Mouse (Mus musculus): ENCODE data around the gene U2af2. TPM values are rescaled to one million over a fixed set of nuclear protein-coding genes. Genes with fewer than 3 reads are reported as not detected.

The U2af2 gene
- polyA plus RNA-seq, 1 experiment from 2014 or later, result 49.2 TPM

DNA sequence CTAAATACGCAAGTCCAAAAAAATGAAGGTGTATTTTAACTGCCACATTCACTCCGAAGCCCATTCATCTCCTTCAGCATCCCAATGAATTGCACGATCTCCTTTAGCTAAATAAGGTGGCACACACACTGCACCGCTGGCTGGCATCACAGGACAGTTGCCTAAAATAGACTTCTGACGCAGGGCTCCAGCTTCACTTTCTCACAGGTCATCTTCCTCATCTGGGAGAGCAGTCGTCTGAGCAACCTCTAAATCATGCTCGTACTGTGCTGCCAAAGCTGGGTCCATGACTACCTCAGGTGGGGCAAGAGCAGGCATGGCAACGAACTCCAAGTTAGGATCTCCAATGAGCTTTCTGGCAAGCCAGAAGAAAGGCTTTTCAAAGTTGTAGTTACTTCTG is 63.1 kb downstream of the U2af2 start:
- ATAC-seq (ENCODE audit: low FRiP score, low TSS enrichment) (no peak), DNase-seq (ENCODE audit: low spot score) (no peak)
- H3K4me2 ChIP-seq (replicated peaks; ENCODE audit: low read depth), result no peak overlapping the region
- H3K9me3 ChIP-seq (ENCODE audit: control insufficient read depth, low read length), result no peaks in the 10 kb centered on the region
- no peak overlapping the region for H3K4me3 ChIP-seq (ENCODE audit: low read depth, low read length)
- H3K9ac ChIP-seq (ENCODE audit: low read length), result no peak overlapping the region
- H3K27me3 ChIP-seq (ENCODE audit: control insufficient read depth, insufficient read depth, low read length), result no peaks in the 10 kb centered on the region
- 80% methylated on average over 8 of the region's 8 CpGs for WGBS
- TF ChIP-seq EP300 (optimal IDR thresholded peaks at IDR 0.05), result no peak
- no peak for TF ChIP-seq CTCF (IDR thresholded peaks at IDR 0.05; ENCODE audit: low read depth)
- H3K27ac ChIP-seq (replicated peaks), result no peak overlapping the region
- H3K36me3 ChIP-seq (ENCODE audit: control insufficient read depth, insufficient read depth, low read length), result no peaks in the 10 kb centered on the region
- no peaks in the 10 kb centered on the region for H3K4me1 ChIP-seq (replicated peaks; ENCODE audit: control insufficient read depth, insufficient read depth)

DNA sequence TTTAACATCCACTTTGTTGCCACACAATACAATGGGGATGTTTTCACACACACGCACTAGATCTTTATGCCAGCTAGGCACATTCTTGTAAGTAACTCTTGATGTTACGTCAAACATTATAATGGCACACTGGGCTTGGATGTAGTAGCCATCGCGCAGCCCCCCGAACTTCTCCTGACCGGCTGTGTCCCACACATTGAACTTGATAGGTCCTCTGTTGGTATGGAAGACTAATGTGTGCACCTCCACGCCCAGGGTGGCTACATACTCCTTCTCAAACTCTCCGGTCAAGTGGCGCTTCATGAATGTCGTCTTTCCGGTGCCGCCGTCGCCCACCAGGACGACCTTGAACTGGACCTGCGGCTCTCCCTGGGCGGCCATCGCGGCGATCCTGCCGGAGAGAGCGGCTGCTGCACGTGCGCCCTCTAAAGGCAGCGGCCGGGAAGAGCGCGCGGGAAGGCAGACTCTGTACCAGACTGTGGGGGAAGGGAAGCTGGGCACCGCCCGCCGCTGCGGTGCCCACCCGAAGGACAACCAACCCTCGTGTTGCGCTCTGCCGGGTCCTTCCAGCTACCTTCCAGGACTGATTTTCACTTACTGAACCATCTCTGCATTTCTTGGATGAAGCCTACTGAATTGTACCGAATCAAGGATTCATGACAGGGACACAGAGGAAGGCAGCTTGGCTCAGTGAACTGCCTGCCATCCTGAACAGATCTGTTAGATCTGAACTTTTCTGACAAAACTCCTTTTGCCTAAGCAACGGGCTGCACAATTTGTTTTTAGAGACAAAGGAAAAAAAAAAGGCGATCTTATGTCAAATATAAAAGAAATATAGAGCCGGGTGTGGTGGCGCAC is 63.8 kb downstream of the U2af2 start, which contains the start of gene Rasl2-9:
Gene Rasl2-9 (minus strand): TSS at position 402 of the 858 bp plus-strand sequence.
- DNase-seq (ENCODE audit: low spot score) (peak; percentile 80), ATAC-seq (ENCODE audit: low FRiP score, low TSS enrichment) (peak; percentile 76; the same call in 1 of the 2 replicates)
- no peaks in the 10 kb centered on the region for H3K9me3 ChIP-seq (ENCODE audit: control insufficient read depth, low read length)
- 18% methylated on average over 42 of the region's 42 CpGs for WGBS
- H3K27ac ChIP-seq (replicated peaks), result no peak within 1 kb of the TSS
- peak; percentile 86 for TF ChIP-seq CTCF (IDR thresholded peaks at IDR 0.05; ENCODE audit: low read depth)
- no peak for TF ChIP-seq EP300 (optimal IDR thresholded peaks at IDR 0.05)
- no peak within 1 kb of the TSS for H3K9ac ChIP-seq (ENCODE audit: low read length)
- no peaks in the 10 kb centered on the region for H3K4me1 ChIP-seq (replicated peaks; ENCODE audit: control insufficient read depth, insufficient read depth)
- no peaks in the 10 kb centered on the region for H3K36me3 ChIP-seq (ENCODE audit: control insufficient read depth, insufficient read depth, low read length)
- no peaks in the 10 kb centered on the region for H3K27me3 ChIP-seq (ENCODE audit: control insufficient read depth, insufficient read depth, low read length)
- H3K4me2 ChIP-seq (replicated peaks; ENCODE audit: low read depth), result peak within 1 kb of the TSS; percentile 59
- H3K4me3 ChIP-seq (ENCODE audit: low read depth, low read length), result peak within 1 kb of the TSS; percentile 17

Small RNA genes lying within 50 kb of the gene (microRNA-seq; reads per million reads assigned to microRNA genes)
- gene Gm26217, result not detected

Other genes with a start within 250 kb of the U2af2 start
- gene Ube2s, start 249.6 kb upstream of the U2af2 start, polyA plus RNA-seq (2015; fragmentation: Nextera tagmentation; extraction: Ambion mirVana), result 95.5 and 111 TPM in 2 replicates
- 0.15 and 0.16 TPM in 2 replicates for gene Shisa7, start 217.4 kb upstream of the U2af2 start, polyA plus RNA-seq (2015; fragmentation: Nextera tagmentation; extraction: Ambion mirVana)
- gene Isoc2b, start 191.9 kb upstream of the U2af2 start, polyA plus RNA-seq (2015; fragmentation: Nextera tagmentation; extraction: Ambion mirVana), result 17.5 and 21.7 TPM in 2 replicates
- gene Isoc2a, start 185.0 kb upstream of the U2af2 start, polyA plus RNA-seq (2015; fragmentation: Nextera tagmentation; extraction: Ambion mirVana), result 0.56 and 0.67 TPM in 2 replicates
- gene Gm36210, start 155.6 kb upstream of the U2af2 start, polyA plus RNA-seq (2015; fragmentation: Nextera tagmentation; extraction: Ambion mirVana), result not detected in 2 replicates
- gene Zfp628, start 146.9 kb upstream of the U2af2 start, polyA plus RNA-seq (2015; fragmentation: Nextera tagmentation; extraction: Ambion mirVana), result 1.8 and 1.9 TPM in 2 replicates
- gene Nat14, start 140.1 kb upstream of the U2af2 start, polyA plus RNA-seq (2015; fragmentation: Nextera tagmentation; extraction: Ambion mirVana), result 2.3 and 2.5 TPM in 2 replicates
- 1.3 and 1.9 TPM in 2 replicates for gene Ssc5d, start 136.4 kb upstream of the U2af2 start, polyA plus RNA-seq (2015; fragmentation: Nextera tagmentation; extraction: Ambion mirVana)
- 0.15 TPM in 1 of 2 replicates, not detected in the other for gene Sbk2, start 97.7 kb upstream of the U2af2 start, polyA plus RNA-seq (2015; fragmentation: Nextera tagmentation; extraction: Ambion mirVana)
- 0.04 TPM in 1 of 2 replicates, not detected in the other for gene Sbk3, start 91.0 kb upstream of the U2af2 start, polyA plus RNA-seq (2015; fragmentation: Nextera tagmentation; extraction: Ambion mirVana)
- 10.9 and 15.0 TPM in 2 replicates for gene Zfp579, start 66.0 kb upstream of the U2af2 start, polyA plus RNA-seq (2015; fragmentation: Nextera tagmentation; extraction: Ambion mirVana)
- gene Zfp524, start 47.7 kb upstream of the U2af2 start, polyA plus RNA-seq (2015; fragmentation: Nextera tagmentation; extraction: Ambion mirVana), result 14.0 and 16.3 TPM in 2 replicates
- gene Fiz1, start 47.4 kb upstream of the U2af2 start, polyA plus RNA-seq (2015; fragmentation: Nextera tagmentation; extraction: Ambion mirVana), result 14.9 and 17.8 TPM in 2 replicates
- 3.3 and 3.7 TPM in 2 replicates for gene Gm44973, start 46.6 kb upstream of the U2af2 start, polyA plus RNA-seq (2015; fragmentation: Nextera tagmentation; extraction: Ambion mirVana)
- gene Zfp865, start 41.8 kb upstream of the U2af2 start, polyA plus RNA-seq (2015; fragmentation: Nextera tagmentation; extraction: Ambion mirVana), result 2.2 and 2.3 TPM in 2 replicates
- gene Ccdc106, start 41.6 kb upstream of the U2af2 start, polyA plus RNA-seq (2015; fragmentation: Nextera tagmentation; extraction: Ambion mirVana), result 13.6 and 14.6 TPM in 2 replicates
- not detected in 2 replicates for gene 4632433K11Rik, start 28.0 kb upstream of the U2af2 start, polyA plus RNA-seq (2015; fragmentation: Nextera tagmentation; extraction: Ambion mirVana)
- gene Zfp784, start 23.7 kb upstream of the U2af2 start, polyA plus RNA-seq (2015; fragmentation: Nextera tagmentation; extraction: Ambion mirVana), result 4.1 and 4.3 TPM in 2 replicates
- 21.0 and 21.6 TPM in 2 replicates for gene Zfp580, start 10.6 kb upstream of the U2af2 start, polyA plus RNA-seq (2015; fragmentation: Nextera tagmentation; extraction: Ambion mirVana)
- 41.0 and 44.5 TPM in 2 replicates for gene Epn1, start 18.1 kb downstream of the U2af2 start, polyA plus RNA-seq (2015; fragmentation: Nextera tagmentation; extraction: Ambion mirVana)
- not detected in 2 replicates for gene Rfpl4, start 54.8 kb downstream of the U2af2 start, polyA plus RNA-seq (2015; fragmentation: Nextera tagmentation; extraction: Ambion mirVana)
- 0.35 and 0.50 TPM in 2 replicates for gene Rasl2-9, start 63.8 kb downstream of the U2af2 start, polyA plus RNA-seq (2015; fragmentation: Nextera tagmentation; extraction: Ambion mirVana)
- 0.01 TPM in 1 of 2 replicates, not detected in the other for gene Vmn1r55, start 87.5 kb downstream of the U2af2 start, polyA plus RNA-seq (2015; fragmentation: Nextera tagmentation; extraction: Ambion mirVana)
- not detected in 2 replicates for gene Vmn1r56, start 134.6 kb downstream of the U2af2 start, polyA plus RNA-seq (2015; fragmentation: Nextera tagmentation; extraction: Ambion mirVana)
- not detected in 2 replicates for gene Vmn1r57, start 156.3 kb downstream of the U2af2 start, polyA plus RNA-seq (2015; fragmentation: Nextera tagmentation; extraction: Ambion mirVana)